Mouse (Mus musculus) stomach, embryonic 14.5 days (tissue): ENCODE measurements around the gene Tll1. TPM values are rescaled to one million over a fixed set of nuclear protein-coding genes. Genes with fewer than 3 reads are reported as not detected.

Source experiments
- ATAC-seq: fragments of 200-750 bp; cut with Nextera tagmentation; 2 replicates; pipeline ENCODE4 v1.8.0; 2017; ENCODE audit warnings: low read depth, moderate TSS enrichment; ENCODE audit not compliant: insufficient number of reproducible peaks, insufficient read depth, low FRiP score
- H3K27ac ChIP-seq: fragments of 300-500 bp; sonication (generic); 2 replicates; pipeline ENCODE4 v1.5.1; 2014; ENCODE audit warnings: mild to moderate bottlenecking, low read length, moderate library complexity, mixed read lengths
- H3K27me3 ChIP-seq: fragments of 300-500 bp; sonication (generic); 2 replicates; pipeline ENCODE4 v1.6.1; 2014; ENCODE audit warnings: low read length, control low read depth, mixed read lengths; ENCODE audit not compliant: control insufficient read depth, insufficient read depth
- H3K36me3 ChIP-seq: fragments of 300-500 bp; sonication (generic); 2 replicates; pipeline ENCODE4 v1.6.1; 2014; ENCODE audit warnings: mild to moderate bottlenecking, control low read depth, low read length, moderate library complexity, mixed read lengths; ENCODE audit not compliant: control insufficient read depth, insufficient read depth
- H3K4me1 ChIP-seq: fragments of 300-500 bp; sonication (generic); 2 replicates; pipeline ENCODE4 v1.6.1; 2014; ENCODE audit warnings: low read length, control low read depth, mixed read lengths; ENCODE audit not compliant: control insufficient read depth, insufficient read depth
- H3K4me2 ChIP-seq: fragments of 300-500 bp; sonication (generic); replicated peaks from 2 replicates; pipeline ENCODE4 v1.6.1; 2014; ENCODE audit warnings: low read depth, low read length, control low read depth
- H3K4me3 ChIP-seq: fragments of 300-500 bp; sonication (generic); 2 replicates; pipeline ENCODE4 v1.5.1; 2014; ENCODE audit warnings: low read depth, low read length, control low read depth
- H3K9ac ChIP-seq: fragments of 300-500 bp; sonication (generic); replicated peaks from 2 replicates; pipeline ENCODE4 v1.6.1; 2014; ENCODE audit warnings: low read depth, mild to moderate bottlenecking, control low read depth, low read length, moderate library complexity, mixed read lengths
- H3K9me3 ChIP-seq: fragments of 300-500 bp; sonication (generic); 2 replicates; pipeline ENCODE4 v1.6.1; 2016; ENCODE audit warnings: low read depth, low read length, control low read depth; ENCODE audit not compliant: control insufficient read depth
- WGBS: fragments of 180-500 bp; shearing (Covaris S2); extraction: QIAGEN DNeasy Blood & Tissue Kit; methylation state at CpG from one replicate; pipeline ENCODE4 v1.1.7; 2014; 5-methylcytosine and 5-hydroxymethylcytosine counted together
- polyA plus RNA-seq: library from polyadenylated mRNA; unstranded; fragments of >200 nt; fragmentation: Nextera tagmentation; extraction: Ambion mirVana; gene quantifications from 2 replicates; pipeline ENCODE4 v1.2.1, GENCODE M21; 2014

Tll1 gene
- 2.6 and 3.0 TPM in 2 replicates for polyA plus RNA-seq

DNA sequence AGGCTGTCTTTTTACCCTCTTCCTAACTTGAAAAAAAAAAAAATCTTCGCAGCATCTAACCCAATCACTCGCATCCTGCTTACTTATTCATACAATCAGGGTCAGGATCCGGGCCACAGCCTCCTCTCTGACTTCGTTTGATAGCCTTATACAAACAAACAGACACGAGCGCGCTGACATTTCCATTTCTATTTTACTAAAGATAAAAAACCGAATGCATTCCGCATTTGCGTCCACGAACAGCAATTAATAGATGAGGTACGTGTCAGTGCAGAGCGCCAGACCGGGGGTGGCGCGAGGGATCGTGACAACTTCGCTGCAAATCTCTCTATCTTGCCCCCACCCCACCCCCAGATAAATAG is at the start of gene Tll1:
TSS of gene Tll1 (minus strand) at position 248 of the 362 bp plus-strand sequence.
- no peak within 1 kb of the TSS for H3K27ac ChIP-seq
- WGBS = under 1% methylated on average over 18 of the region's 18 CpGs

DNA sequence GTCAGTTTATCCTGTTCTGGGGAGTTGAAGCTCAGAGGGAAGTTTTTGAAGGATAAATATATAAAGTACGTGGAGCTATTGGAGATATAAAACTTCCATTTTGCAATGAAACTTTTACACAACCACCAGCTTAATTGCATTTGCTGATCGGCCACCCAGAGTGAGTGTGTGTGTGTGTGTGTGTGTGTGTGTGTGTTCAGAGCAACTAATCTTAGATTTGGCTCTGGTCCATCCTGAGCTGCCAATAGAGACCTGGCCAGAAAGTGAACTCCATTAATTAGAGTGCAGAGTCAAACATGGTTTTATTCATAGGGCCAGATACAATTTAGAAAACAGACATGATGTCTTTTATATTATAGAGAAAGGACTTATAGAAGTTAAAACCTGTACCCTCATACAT is 32.6 kb upstream of the Tll1 start:
- no peak overlapping the region for H3K4me2 ChIP-seq
- no peak overlapping the region for H3K9ac ChIP-seq
- no peaks in the 10 kb centered on the region for H3K4me1 ChIP-seq
- ATAC-seq = no peak
- no peaks in the 10 kb centered on the region for H3K36me3 ChIP-seq
- no peaks in the 10 kb centered on the region for H3K9me3 ChIP-seq
- no peak overlapping the region for H3K4me3 ChIP-seq
- H3K27me3 ChIP-seq = no peaks in the 10 kb centered on the region
- no peak overlapping the region for H3K27ac ChIP-seq
- WGBS = 43% methylated on average over 2 of the region's 2 CpGs

More for the DNA sequence above, at the start of gene Tll1:
- peak; percentile 15; the same call in 1 of the 2 replicates for ATAC-seq
- Histone ChIP-seq H3K27me3 (no peaks in the 10 kb centered on the region), H3K4me3 (peak within 1 kb of the TSS; percentile 57), H3K4me1 (peaks cover 4% of the 10 kb centered on the region; the same call in 1 of the 2 replicates), H3K36me3 (no peaks in the 10 kb centered on the region), H3K9me3 (no peaks in the 10 kb centered on the region), H3K4me2 (peak within 1 kb of the TSS; percentile 98), H3K9ac (peak within 1 kb of the TSS; percentile 38; the same call in 1 of the 2 replicates)

- no peak overlapping the region for H3K4me3 ChIP-seq
- H3K9me3 ChIP-seq = no peaks in the 10 kb centered on the region
- no peaks in the 10 kb centered on the region for H3K36me3 ChIP-seq
- no peaks in the 10 kb centered on the region for H3K27me3 ChIP-seq
- H3K4me1 ChIP-seq = no peaks in the 10 kb centered on the region
- no peak overlapping the region for H3K27ac ChIP-seq
- no peak overlapping the region for H3K9ac ChIP-seq
- ATAC-seq = no peak
- no peak overlapping the region for H3K4me2 ChIP-seq
- 81% methylated on average over 3 of the region's 3 CpGs for WGBS
Observed at GRCm38 (mm10) chr8:64221600-64221999, 15.5 kb upstream of the Tll1 start.

- H3K4me3 ChIP-seq = no peak overlapping the region
- H3K9me3 ChIP-seq = no peaks in the 10 kb centered on the region
- H3K9ac ChIP-seq = no peak overlapping the region
- WGBS = 49% methylated on average over 2 of the region's 2 CpGs
- H3K4me1 ChIP-seq = no peaks in the 10 kb centered on the region
- H3K27ac ChIP-seq = no peak overlapping the region
- H3K27me3 ChIP-seq = no peaks in the 10 kb centered on the region
- no peaks in the 10 kb centered on the region for H3K36me3 ChIP-seq
- no peak overlapping the region for H3K4me2 ChIP-seq
- ATAC-seq = no peak
Observed at GRCm38 (mm10) chr8:64217644-64218043, 11.6 kb upstream of the Tll1 start.

DNA sequence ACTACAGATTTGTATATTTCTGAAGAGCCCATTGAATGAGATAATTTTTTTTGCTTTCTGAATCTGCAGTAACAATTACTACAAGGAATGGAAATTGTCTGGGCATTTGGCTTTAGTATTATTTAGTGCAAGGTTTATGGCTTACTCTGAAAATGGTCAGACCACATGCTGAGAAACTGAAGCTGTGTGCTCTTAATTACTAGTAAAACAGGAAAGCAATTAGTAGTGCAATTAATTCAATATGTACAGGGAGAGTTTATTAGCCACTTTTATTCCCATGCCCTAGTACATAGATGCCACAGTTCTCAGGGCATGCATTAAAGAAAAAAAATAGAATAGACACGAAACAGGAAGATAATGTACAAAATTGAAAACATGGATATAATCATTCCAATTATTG is 10.2 kb upstream of the Tll1 start:
- H3K4me2 ChIP-seq = no peak overlapping the region
- no peaks in the 10 kb centered on the region for H3K27me3 ChIP-seq
- no peak for ATAC-seq
- 81% methylated on average over 1 of the region's 1 CpGs for WGBS
- no peak overlapping the region for H3K27ac ChIP-seq
- no peaks in the 10 kb centered on the region for H3K9me3 ChIP-seq
- H3K36me3 ChIP-seq = no peaks in the 10 kb centered on the region
- no peak overlapping the region for H3K9ac ChIP-seq
- no peaks in the 10 kb centered on the region for H3K4me1 ChIP-seq
- no peak overlapping the region for H3K4me3 ChIP-seq

- H3K27me3 ChIP-seq = no peaks in the 10 kb centered on the region
- no peaks in the 10 kb centered on the region for H3K36me3 ChIP-seq
- no peak overlapping the region for H3K4me2 ChIP-seq
- no peak overlapping the region for H3K9ac ChIP-seq
- H3K27ac ChIP-seq = no peak overlapping the region
- H3K4me1 ChIP-seq = no peaks in the 10 kb centered on the region
- 33% methylated on average over 6 of the region's 6 CpGs for whole genome bisulfite sequencing
- H3K9me3 ChIP-seq = no peaks in the 10 kb centered on the region
- no peak overlapping the region for H3K4me3 ChIP-seq
- no peak for ATAC-seq
Observed at GRCm38 (mm10) chr8:64215374-64215773, 9.3 kb upstream of the Tll1 start.

DNA sequence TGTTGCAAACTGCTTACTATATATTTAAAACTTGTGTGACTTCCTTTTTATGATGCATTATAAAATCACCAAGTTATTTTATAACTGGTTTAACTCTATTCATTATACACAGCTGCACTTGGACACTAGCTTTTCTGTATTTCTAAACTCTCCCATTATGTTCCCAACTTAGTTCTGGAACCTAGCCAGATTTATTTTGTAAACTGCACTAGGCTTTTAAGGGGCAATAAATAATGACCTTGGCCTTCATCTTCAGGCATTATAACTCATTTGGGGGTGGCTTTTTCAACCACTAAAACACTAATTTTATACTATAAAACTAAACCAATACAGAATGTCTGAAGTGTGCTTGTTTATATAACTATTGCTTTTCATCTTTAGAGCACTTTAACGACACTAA is 8.8 kb upstream of the Tll1 start:
- no peaks in the 10 kb centered on the region for H3K36me3 ChIP-seq
- WGBS = 48% methylated on average over 1 of the region's 1 CpGs
- H3K27me3 ChIP-seq = no peaks in the 10 kb centered on the region
- no peak overlapping the region for H3K9ac ChIP-seq
- no peak overlapping the region for H3K27ac ChIP-seq
- ATAC-seq = no peak
- H3K4me1 ChIP-seq = no peaks in the 10 kb centered on the region
- H3K9me3 ChIP-seq = no peaks in the 10 kb centered on the region
- no peak overlapping the region for H3K4me2 ChIP-seq
- no peak overlapping the region for H3K4me3 ChIP-seq

DNA sequence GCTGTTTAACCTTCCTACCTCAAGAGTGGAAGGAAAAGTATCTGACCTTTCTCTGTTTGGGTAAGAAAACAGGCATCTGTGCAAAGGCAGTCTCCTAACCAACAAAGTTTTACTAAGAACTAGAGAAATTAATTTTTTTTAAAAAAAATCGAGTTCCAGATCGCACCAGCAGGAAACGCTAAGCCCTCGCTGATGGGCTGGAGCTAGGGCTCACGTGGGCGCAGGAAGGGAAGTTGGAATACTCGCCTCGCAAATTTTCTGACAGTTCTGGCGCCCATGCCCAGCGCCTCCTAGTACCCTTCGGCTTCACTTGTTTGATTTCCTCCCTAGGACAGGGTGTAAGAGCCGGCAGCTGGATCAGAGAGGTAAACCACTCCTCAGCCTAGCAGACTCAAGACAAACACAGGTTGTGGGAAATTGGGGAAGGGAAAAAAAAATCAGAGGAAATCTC is 365 bp upstream of the Tll1 start:
- ATAC-seq = peak; percentile 68; the same call in 1 of the 2 replicates
- Histone ChIP-seq H3K36me3 (no peaks in the 10 kb centered on the region), H3K4me2 (peak overlapping the region; percentile 98), H3K27ac (no peak overlapping the region), H3K27me3 (no peaks in the 10 kb centered on the region), H3K9me3 (no peaks in the 10 kb centered on the region), H3K4me3 (peak overlapping the region; percentile 57), H3K4me1 (peaks cover 4% of the 10 kb centered on the region; the same call in 1 of the 2 replicates), H3K9ac (no peak overlapping the region; the same call in 1 of the 2 replicates)
- 1% methylated on average over 12 of the region's 12 CpGs for WGBS
